Comparison of ENCODE assay signal across 11 mouse cellular contexts in the genomic region with DNA sequence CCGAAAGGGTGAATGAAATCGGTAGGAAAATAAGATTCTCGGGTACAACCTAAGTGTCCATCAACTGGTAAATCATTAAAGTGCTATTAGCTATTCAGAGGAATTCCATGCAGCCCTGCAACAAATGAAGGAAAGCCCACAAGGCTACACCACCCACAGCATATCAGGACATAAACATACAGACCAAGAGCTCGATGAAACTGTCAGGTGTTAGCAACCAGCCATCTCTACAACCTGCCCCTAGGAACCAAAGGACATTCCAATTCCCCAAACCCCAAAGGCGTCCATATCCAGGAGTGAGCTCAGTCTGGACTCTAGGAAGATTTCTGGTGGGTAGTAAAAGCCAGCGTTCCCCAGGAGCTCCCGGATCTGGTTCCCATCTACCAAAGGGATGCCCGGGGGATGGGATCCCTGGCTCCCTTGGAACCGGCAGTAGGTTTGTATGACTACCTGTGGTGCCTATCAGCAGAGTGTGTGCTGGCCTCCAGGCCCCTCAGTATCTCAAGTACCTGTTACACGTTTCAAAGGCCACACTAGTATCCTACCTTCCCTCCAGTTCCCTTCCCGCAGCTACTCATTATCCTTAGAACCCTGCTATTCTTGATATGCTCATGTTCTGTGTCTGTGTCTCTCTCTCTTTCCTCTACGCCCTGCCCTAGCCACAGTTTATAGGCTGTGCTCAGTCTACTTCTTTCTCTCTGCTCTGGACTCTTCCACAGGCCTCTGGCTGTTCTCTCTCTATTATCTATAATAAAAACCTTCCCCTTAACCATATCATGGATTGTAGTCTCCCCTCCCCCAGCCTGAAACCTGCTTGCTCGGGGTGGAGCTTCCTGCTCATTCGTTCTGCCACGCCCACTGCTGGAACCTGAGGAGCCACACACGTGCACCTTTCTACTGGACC. TPM values are rescaled to one million over a fixed set of nuclear protein-coding genes. Genes with fewer than 3 reads are reported as not detected.
DNase-seq lines count a peak whose midpoint lies in the region; ATAC-seq and TF ChIP-seq lines count a peak whose summit lies in the region.
"Had no signal": no experiment of that assay in that cellular context is flagged by ENCODE, and none has a peak within 500 bp of the region (broad histone marks: within the 10 kb centered on the region; RNA-seq: fewer than 3 reads in every experiment).

No protein-coding gene starts in this region.

- H3K4me2 ChIP-seq in heart, postnatal 0 days (ENCODE audit: low read depth, low read length): peak overlapping the region; percentile 5; the same call in 1 of the 2 replicates
- peak overlapping the region; percentile 1; the same call in 1 of the 2 replicates for H3K4me2 ChIP-seq in hindbrain, embryonic 16.5 days (ENCODE audit: low read length)
- peak overlapping the region; percentile 51 for H3K4me2 ChIP-seq in liver, postnatal 0 days (ENCODE audit: low read depth, low read length)

- H3K9ac ChIP-seq in heart, postnatal 0 days (replicated peaks; ENCODE audit: low read depth, low read length): no peak overlapping the region
- no peak overlapping the region for H3K9ac ChIP-seq in hindbrain, embryonic 16.5 days (ENCODE audit: low read depth, low read length)
- no peak overlapping the region; the same call in 1 of the 2 replicates for H3K9ac ChIP-seq in liver, postnatal 0 days (replicated peaks)

- TF ChIP-seq EP300 in heart, postnatal 0 days (IDR thresholded peaks at IDR 0.05; ENCODE audit: low read depth): no peak
- no peak for TF ChIP-seq EP300 in liver, postnatal 0 days (IDR thresholded peaks at IDR 0.05; ENCODE audit: low read depth)

- DNase-seq in heart, postnatal 0 days (ENCODE audit: low spot score): no peak
- DNase-seq in heart, postnatal 14 days: no peak
- DNase-seq in MN1 (ENCODE audit: low spot score): peak; percentile 9
- DNase-seq in liver, postnatal 0 days: no peak
- DNase-seq in right cerebral cortex, adult 2 months (ENCODE audit: low spot score in 2 of 2): no peak
- no peak for DNase-seq in gastrocnemius, adult 18-20 months (ENCODE audit: low spot score)
- DNase-seq: cerebellum, adult 11 months; gastrocnemius, postnatal 10 days; lung, adult 18-20 months had no signal

- intact Hi-C loops in heart, postnatal 14 days (cut with DNase I): no loop called here

- no peaks in the 10 kb centered on the region for H3K4me1 ChIP-seq in heart, postnatal 0 days (ENCODE audit: control insufficient read depth, insufficient read depth)
- H3K4me1 ChIP-seq in hindbrain, embryonic 16.5 days (ENCODE audit: control insufficient read depth, insufficient read depth, low read depth, low read length): peaks cover 4% of the 10 kb centered on the region; the same call in 1 of the 2 replicates
- H3K4me1 ChIP-seq in liver, postnatal 0 days (ENCODE audit: insufficient read depth): peaks cover 6% of the 10 kb centered on the region

- no peak overlapping the region for H3K4me3 ChIP-seq in heart, postnatal 0 days (ENCODE audit: low read depth, low read length)
- no peak overlapping the region for H3K4me3 ChIP-seq in hindbrain, embryonic 16.5 days (ENCODE audit: low read length)
- peak overlapping the region; percentile 15; the same call in 1 of the 2 replicates for H3K4me3 ChIP-seq in liver, postnatal 0 days (ENCODE audit: low read depth, low read length)

- no peaks in the 10 kb centered on the region for H3K36me3 ChIP-seq in heart, postnatal 0 days (replicated peaks; ENCODE audit: control insufficient read depth, insufficient read depth, low read length)
- H3K36me3 ChIP-seq in hindbrain, embryonic 16.5 days (ENCODE audit: control insufficient read depth, insufficient read depth, low read length): no peaks in the 10 kb centered on the region
- H3K36me3 ChIP-seq in liver, postnatal 0 days (replicated peaks; ENCODE audit: insufficient read depth, low read length): no peaks in the 10 kb centered on the region

- H3K27ac ChIP-seq in heart, postnatal 0 days (ENCODE audit: low read depth): no peak overlapping the region
- no peak overlapping the region for H3K27ac ChIP-seq in hindbrain, embryonic 16.5 days (ENCODE audit: low read depth, low read length)
- H3K27ac ChIP-seq in liver, postnatal 0 days (ENCODE audit: low read depth): peak overlapping the region; percentile 66

- TF ChIP-seq CTCF in heart, postnatal 0 days (IDR thresholded peaks at IDR 0.05; ENCODE audit: low read depth): no peak
- TF ChIP-seq CTCF in liver, postnatal 0 days (IDR thresholded peaks at IDR 0.05; ENCODE audit: low read depth): no peak

- H3K9me3 ChIP-seq in heart, postnatal 0 days (replicated peaks; ENCODE audit: control insufficient read depth, low read length): no peaks in the 10 kb centered on the region
- no peaks in the 10 kb centered on the region for H3K9me3 ChIP-seq in hindbrain, embryonic 16.5 days (ENCODE audit: control insufficient read depth, low read length)
- H3K9me3 ChIP-seq in liver, postnatal 0 days (ENCODE audit: low read length): no peaks in the 10 kb centered on the region

- no peak for ATAC-seq in heart, postnatal 0 days (ENCODE audit: insufficient read depth, low read depth)
- no peak for ATAC-seq in hindbrain, embryonic 16.5 days
- ATAC-seq in liver, postnatal 0 days: peak; percentile 90
- ATAC-seq in activated CD4-positive, CD25-positive, alpha-beta regulatory T cell, adult 4 months: no peak

- 35% methylated on average over 15 of the region's 16 CpGs for WGBS in heart, postnatal 0 days
- 33% methylated on average over 15 of the region's 16 CpGs for WGBS in hindbrain, embryonic 16.5 days
- 32% methylated on average over 15 of the region's 16 CpGs for WGBS in liver, postnatal 0 days (ENCODE audit: insufficient replicate concordance)

- no peaks in the 10 kb centered on the region for H3K27me3 ChIP-seq in heart, postnatal 0 days (ENCODE audit: control insufficient read depth, insufficient read depth, low read length)
- H3K27me3 ChIP-seq in hindbrain, embryonic 16.5 days (replicated peaks; ENCODE audit: control insufficient read depth, insufficient read depth, low read length): no peaks in the 10 kb centered on the region
- no peaks in the 10 kb centered on the region for H3K27me3 ChIP-seq in liver, postnatal 0 days (ENCODE audit: insufficient read depth, low read length)

RNA-seq across cellular contexts. Expression of gene Cdc42, which starts 23.4 kb away (rescaled TPM):
- total RNA-seq in heart, postnatal 0 days (2014; rRNA removed; ENCODE audit: low replicate concordance): 295 and 311 TPM in 2 replicates
- polyA plus RNA-seq in heart, postnatal 0 days (2015; fragmentation: Nextera tagmentation; extraction: Ambion mirVana): 395 and 397 TPM in 2 replicates
- 100 to 1,000 TPM; 182 to 187 TPM for total RNA-seq in heart, postnatal 14 days (2021)
- 975 and 1,060 TPM in 2 replicates for polyA plus RNA-seq in hindbrain, embryonic 16.5 days (2015; fragmentation: Nextera tagmentation; extraction: Ambion mirVana)
- polyA plus RNA-seq in liver, postnatal 0 days (2015; fragmentation: Nextera tagmentation; extraction: Ambion mirVana): 216 and 227 TPM in 2 replicates
- 100 to 1,000 TPM; 726 to 745 TPM for polyA plus RNA-seq in activated CD4-positive, CD25-positive, alpha-beta regulatory T cell, adult 4 months (2017; shearing (Covaris generic))
- 100 to 1,000 TPM; 167 to 172 TPM for total RNA-seq in gastrocnemius, adult 18-20 months (2021)

RNA-seq across cellular contexts. Expression of gene Cela3a, which starts 28.6 kb away (rescaled TPM):
- total RNA-seq in heart, postnatal 0 days (2014; rRNA removed; ENCODE audit: low replicate concordance): not detected in 2 replicates
- not detected in 2 replicates for polyA plus RNA-seq in heart, postnatal 0 days (2015; fragmentation: Nextera tagmentation; extraction: Ambion mirVana)
- total RNA-seq in heart, postnatal 14 days (2021): not detected
- not detected in 2 replicates for polyA plus RNA-seq in hindbrain, embryonic 16.5 days (2015; fragmentation: Nextera tagmentation; extraction: Ambion mirVana)
- not detected in 2 replicates for polyA plus RNA-seq in liver, postnatal 0 days (2015; fragmentation: Nextera tagmentation; extraction: Ambion mirVana)
- polyA plus RNA-seq in activated CD4-positive, CD25-positive, alpha-beta regulatory T cell, adult 4 months (2017; shearing (Covaris generic)): not detected
- total RNA-seq in gastrocnemius, adult 18-20 months (2021): not detected
- total RNA-seq: gastrocnemius, postnatal 10 days had no signal

RNA-seq across cellular contexts. Expression of gene Cela3b, which starts 49.4 kb away (rescaled TPM):
- not detected in 2 replicates for total RNA-seq in heart, postnatal 0 days (2014; rRNA removed; ENCODE audit: low replicate concordance)
- polyA plus RNA-seq in heart, postnatal 0 days (2015; fragmentation: Nextera tagmentation; extraction: Ambion mirVana): not detected in 2 replicates
- not detected for total RNA-seq in heart, postnatal 14 days (2021)
- not detected in 2 replicates for polyA plus RNA-seq in hindbrain, embryonic 16.5 days (2015; fragmentation: Nextera tagmentation; extraction: Ambion mirVana)
- 0.42 and 6.5 TPM in 2 replicates for polyA plus RNA-seq in liver, postnatal 0 days (2015; fragmentation: Nextera tagmentation; extraction: Ambion mirVana)
- polyA plus RNA-seq in activated CD4-positive, CD25-positive, alpha-beta regulatory T cell, adult 4 months (2017; shearing (Covaris generic)): not detected
- under 1 TPM in 1 of 2 experiments, not detected in 1; 0.34 TPM for total RNA-seq in gastrocnemius, adult 18-20 months (2021)
- total RNA-seq: gastrocnemius, postnatal 10 days had no signal

Comparison
In these comparisons a context has a peak if more than half of its experiments do, and no peak if none do; other contexts are left out.
1. H3K4me2 ChIP-seq: peak in every context shown above with its lines; median percentile 51 in liver, postnatal 0 days; 5 in heart, postnatal 0 days; 1 in hindbrain, embryonic 16.5 days.